Mouse (Mus musculus): ENCODE measurements around the gene Fgfr2. TPM values are rescaled to one million over a fixed set of nuclear protein-coding genes. Genes with fewer than 3 reads are reported as not detected.

The Fgfr2 gene
- polyA plus RNA-seq, 1 experiment: 1.7 TPM

DNA sequence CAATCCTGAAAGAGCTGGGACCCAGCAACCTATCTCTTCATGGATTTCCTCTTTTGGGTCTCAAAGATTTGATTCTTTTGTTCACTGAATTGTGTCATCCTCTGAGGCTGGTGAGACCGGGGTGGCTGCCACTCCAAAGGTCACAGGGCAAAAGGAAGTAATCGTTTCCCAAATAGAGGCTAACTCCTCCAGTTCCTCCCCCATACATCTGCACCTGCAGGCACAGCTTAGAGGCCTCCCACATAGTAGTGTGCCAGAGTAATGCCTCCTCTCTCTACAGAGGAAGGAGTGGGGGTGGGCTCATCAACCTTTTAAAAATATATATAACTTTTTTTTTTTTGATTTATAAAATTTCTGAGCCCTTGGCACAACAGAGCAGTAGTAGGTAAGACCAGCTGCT, 3001.6 kb downstream of the Fgfr2 start:
- no peak for TF ChIP-seq MAX (IDR thresholded peaks at IDR 0.05)
- TF ChIP-seq CEBPB (IDR thresholded peaks at IDR 0.05; ENCODE audit: low read depth): no peak
- no peak for TF ChIP-seq MYOG (IDR thresholded peaks at IDR 0.05; ENCODE audit: control insufficient read depth, extremely low read depth, insufficient read length)
- TF ChIP-seq MYOD1 (IDR thresholded peaks at IDR 0.05; ENCODE audit: control insufficient read depth, insufficient read length, low read depth): no peak
- TF ChIP-seq USF1 (IDR thresholded peaks at IDR 0.05; ENCODE audit: low read depth): no peak
- TF ChIP-seq CTCF (IDR thresholded peaks at IDR 0.05; ENCODE audit: control insufficient read depth, insufficient read depth, insufficient read length): no peak
- TF ChIP-seq FOSL1 (IDR thresholded peaks at IDR 0.05; ENCODE audit: insufficient read depth, low read length, poor library complexity, severe bottlenecking): no peak

GRCm38 (mm10) chr7:130119466-130119865, 3003.7 kb downstream of the Fgfr2 start:
- no peaks in the 10 kb centered on the region for H3K27me3 ChIP-seq (ENCODE audit: control insufficient read depth, insufficient read depth, insufficient read length)
- H3ac ChIP-seq (ENCODE audit: control insufficient read depth, insufficient read length, low read depth): no peak overlapping the region
- no peak for TF ChIP-seq FOSL1 (IDR thresholded peaks at IDR 0.05; ENCODE audit: insufficient read depth, low read length, poor library complexity, severe bottlenecking)
- no peak for TF ChIP-seq MAX (IDR thresholded peaks at IDR 0.05)
- TF ChIP-seq CTCF (IDR thresholded peaks at IDR 0.05; ENCODE audit: control insufficient read depth, insufficient read depth, insufficient read length): no peak
- TF ChIP-seq MYOD1 (IDR thresholded peaks at IDR 0.05; ENCODE audit: control insufficient read depth, insufficient read length, low read depth): no peak
- no peak for TF ChIP-seq MYOG (IDR thresholded peaks at IDR 0.05; ENCODE audit: control insufficient read depth, extremely low read depth, insufficient read length)
- TF ChIP-seq USF1 (IDR thresholded peaks at IDR 0.05; ENCODE audit: low read depth): no peak
- TF ChIP-seq CEBPB (IDR thresholded peaks at IDR 0.05; ENCODE audit: low read depth): no peak
- H3K79me3 ChIP-seq (ENCODE audit: low read depth): no peaks in the 10 kb centered on the region
- no peak overlapping the region for H3K4me3 ChIP-seq (ENCODE audit: insufficient read depth, poor library complexity, severe bottlenecking)
- H3K79me2 ChIP-seq (ENCODE audit: control insufficient read depth, insufficient read depth): no peaks in the 10 kb centered on the region
- no peaks in the 10 kb centered on the region for H3K36me3 ChIP-seq (ENCODE audit: control insufficient read depth, insufficient read depth)

More for the DNA sequence above, 3001.6 kb downstream of the Fgfr2 start:
- no peaks in the 10 kb centered on the region for H3K79me2 ChIP-seq (ENCODE audit: control insufficient read depth, insufficient read depth)
- no peak overlapping the region for H3K4me3 ChIP-seq (ENCODE audit: insufficient read depth, poor library complexity, severe bottlenecking)
- H3ac ChIP-seq (ENCODE audit: control insufficient read depth, insufficient read length, low read depth): no peak overlapping the region
- H3K79me3 ChIP-seq (ENCODE audit: low read depth): no peaks in the 10 kb centered on the region
- H3K27me3 ChIP-seq (ENCODE audit: control insufficient read depth, insufficient read depth, insufficient read length): no peaks in the 10 kb centered on the region
- H3K36me3 ChIP-seq (ENCODE audit: control insufficient read depth, insufficient read depth): no peaks in the 10 kb centered on the region

GRCm38 (mm10) chr7:130118726-130119125, 3004.4 kb downstream of the Fgfr2 start:
- no peak for TF ChIP-seq USF1 (IDR thresholded peaks at IDR 0.05; ENCODE audit: low read depth)
- TF ChIP-seq CTCF (IDR thresholded peaks at IDR 0.05; ENCODE audit: control insufficient read depth, insufficient read depth, insufficient read length): no peak
- no peak for TF ChIP-seq MYOG (IDR thresholded peaks at IDR 0.05; ENCODE audit: control insufficient read depth, extremely low read depth, insufficient read length)
- TF ChIP-seq CEBPB (IDR thresholded peaks at IDR 0.05; ENCODE audit: low read depth): no peak
- TF ChIP-seq MYOD1 (IDR thresholded peaks at IDR 0.05; ENCODE audit: control insufficient read depth, insufficient read length, low read depth): no peak
- no peak for TF ChIP-seq MAX (IDR thresholded peaks at IDR 0.05)
- no peak for TF ChIP-seq FOSL1 (IDR thresholded peaks at IDR 0.05; ENCODE audit: insufficient read depth, low read length, poor library complexity, severe bottlenecking)
- Histone ChIP-seq H3K79me3 (ENCODE audit: low read depth) (no peaks in the 10 kb centered on the region), H3K27me3 (ENCODE audit: control insufficient read depth, insufficient read depth, insufficient read length) (no peaks in the 10 kb centered on the region), H3ac (ENCODE audit: control insufficient read depth, insufficient read length, low read depth) (no peak overlapping the region), H3K36me3 (ENCODE audit: control insufficient read depth, insufficient read depth) (no peaks in the 10 kb centered on the region), H3K79me2 (ENCODE audit: control insufficient read depth, insufficient read depth) (no peaks in the 10 kb centered on the region), H3K4me3 (ENCODE audit: insufficient read depth, poor library complexity, severe bottlenecking) (no peak overlapping the region)

GRCm38 (mm10) chr7:130117466-130118123, 3005.6 kb downstream of the Fgfr2 start:
- H3K79me3 ChIP-seq (ENCODE audit: low read depth): no peaks in the 10 kb centered on the region
- H3K36me3 ChIP-seq (ENCODE audit: control insufficient read depth, insufficient read depth): no peaks in the 10 kb centered on the region
- no peak for TF ChIP-seq CTCF (IDR thresholded peaks at IDR 0.05; ENCODE audit: control insufficient read depth, insufficient read depth, insufficient read length)
- TF ChIP-seq MYOG (IDR thresholded peaks at IDR 0.05; ENCODE audit: control insufficient read depth, extremely low read depth, insufficient read length): no peak
- no peak for TF ChIP-seq CEBPB (IDR thresholded peaks at IDR 0.05; ENCODE audit: low read depth)
- no peak for TF ChIP-seq MYOD1 (IDR thresholded peaks at IDR 0.05; ENCODE audit: control insufficient read depth, insufficient read length, low read depth)
- no peak for TF ChIP-seq USF1 (IDR thresholded peaks at IDR 0.05; ENCODE audit: low read depth)
- no peak for TF ChIP-seq MAX (IDR thresholded peaks at IDR 0.05)
- no peak for TF ChIP-seq FOSL1 (IDR thresholded peaks at IDR 0.05; ENCODE audit: insufficient read depth, low read length, poor library complexity, severe bottlenecking)
- no peaks in the 10 kb centered on the region for H3K27me3 ChIP-seq (ENCODE audit: control insufficient read depth, insufficient read depth, insufficient read length)
- H3ac ChIP-seq (ENCODE audit: control insufficient read depth, insufficient read length, low read depth): no peak overlapping the region
- no peaks in the 10 kb centered on the region for H3K79me2 ChIP-seq (ENCODE audit: control insufficient read depth, insufficient read depth)
- H3K4me3 ChIP-seq (ENCODE audit: insufficient read depth, poor library complexity, severe bottlenecking): no peak overlapping the region

DNA sequence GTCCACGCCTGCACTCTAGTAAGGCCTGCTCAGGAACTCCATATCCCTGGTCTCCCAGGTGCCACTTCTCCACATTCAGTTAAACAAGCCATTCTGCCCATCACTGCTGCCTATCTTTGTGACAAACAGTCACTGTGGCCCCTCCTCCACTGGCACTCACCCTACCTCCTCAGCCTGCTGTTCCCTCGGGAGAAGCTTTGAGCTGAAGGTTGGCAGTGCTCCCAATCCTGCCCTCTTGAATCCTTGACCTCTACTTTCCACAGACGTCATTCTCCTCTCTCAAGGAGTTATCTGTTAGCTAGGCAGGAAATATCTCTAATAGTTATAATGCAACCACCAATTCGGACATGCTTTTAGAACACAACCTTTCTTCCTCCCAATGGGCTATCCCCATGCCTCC, 3008.7 kb downstream of the Fgfr2 start:
- H3ac ChIP-seq (ENCODE audit: control insufficient read depth, insufficient read length, low read depth): no peak overlapping the region
- H3K79me3 ChIP-seq (ENCODE audit: low read depth): no peaks in the 10 kb centered on the region
- no peaks in the 10 kb centered on the region for H3K36me3 ChIP-seq (ENCODE audit: control insufficient read depth, insufficient read depth)
- no peaks in the 10 kb centered on the region for H3K27me3 ChIP-seq (ENCODE audit: control insufficient read depth, insufficient read depth, insufficient read length)
- H3K79me2 ChIP-seq (ENCODE audit: control insufficient read depth, insufficient read depth): no peaks in the 10 kb centered on the region
- TF ChIP-seq MAX (IDR thresholded peaks at IDR 0.05) (no peak), CTCF (IDR thresholded peaks at IDR 0.05; ENCODE audit: control insufficient read depth, insufficient read depth, insufficient read length) (no peak), CEBPB (IDR thresholded peaks at IDR 0.05; ENCODE audit: low read depth) (no peak), MYOG (IDR thresholded peaks at IDR 0.05; ENCODE audit: control insufficient read depth, extremely low read depth, insufficient read length) (no peak), USF1 (IDR thresholded peaks at IDR 0.05; ENCODE audit: low read depth) (no peak), MYOD1 (IDR thresholded peaks at IDR 0.05; ENCODE audit: control insufficient read depth, insufficient read length, low read depth) (no peak), FOSL1 (IDR thresholded peaks at IDR 0.05; ENCODE audit: insufficient read depth, low read length, poor library complexity, severe bottlenecking) (no peak)
- H3K4me3 ChIP-seq (ENCODE audit: insufficient read depth, poor library complexity, severe bottlenecking): no peak overlapping the region

Small RNA genes within 50 kb of the gene (microRNA-seq; reads per million reads assigned to microRNA genes)
- 0.12 reads per million for gene Mir7061 (ENCODE audit: borderline microRNAs expressed)

Other genes starting within 250 kb of the Fgfr2 start
- 5.4 TPM for gene Zranb1, start 192.2 kb downstream of the Fgfr2 start, polyA plus RNA-seq (2012; fragmentation: generic; extraction: Trizol)
- gene Ctbp2, start 1.0 kb upstream of the Fgfr2 start, polyA plus RNA-seq (2012; fragmentation: generic; extraction: Trizol): 43.2 TPM